Mouse (Mus musculus): Measurements from ENCODE around the gene Myo3a. TPM values are rescaled to one million over a fixed set of nuclear protein-coding genes. Genes with fewer than 3 reads are reported as not detected.

Gene Myo3a
- total RNA-seq, 2 experiments from 2014 or later, result not detected

GRCm38 (mm10) chr2:22620534-22620933 is 393.2 kb downstream of the Myo3a start:
- no peak for ATAC-seq (ENCODE audit: poor library complexity, severe bottlenecking)

DNA sequence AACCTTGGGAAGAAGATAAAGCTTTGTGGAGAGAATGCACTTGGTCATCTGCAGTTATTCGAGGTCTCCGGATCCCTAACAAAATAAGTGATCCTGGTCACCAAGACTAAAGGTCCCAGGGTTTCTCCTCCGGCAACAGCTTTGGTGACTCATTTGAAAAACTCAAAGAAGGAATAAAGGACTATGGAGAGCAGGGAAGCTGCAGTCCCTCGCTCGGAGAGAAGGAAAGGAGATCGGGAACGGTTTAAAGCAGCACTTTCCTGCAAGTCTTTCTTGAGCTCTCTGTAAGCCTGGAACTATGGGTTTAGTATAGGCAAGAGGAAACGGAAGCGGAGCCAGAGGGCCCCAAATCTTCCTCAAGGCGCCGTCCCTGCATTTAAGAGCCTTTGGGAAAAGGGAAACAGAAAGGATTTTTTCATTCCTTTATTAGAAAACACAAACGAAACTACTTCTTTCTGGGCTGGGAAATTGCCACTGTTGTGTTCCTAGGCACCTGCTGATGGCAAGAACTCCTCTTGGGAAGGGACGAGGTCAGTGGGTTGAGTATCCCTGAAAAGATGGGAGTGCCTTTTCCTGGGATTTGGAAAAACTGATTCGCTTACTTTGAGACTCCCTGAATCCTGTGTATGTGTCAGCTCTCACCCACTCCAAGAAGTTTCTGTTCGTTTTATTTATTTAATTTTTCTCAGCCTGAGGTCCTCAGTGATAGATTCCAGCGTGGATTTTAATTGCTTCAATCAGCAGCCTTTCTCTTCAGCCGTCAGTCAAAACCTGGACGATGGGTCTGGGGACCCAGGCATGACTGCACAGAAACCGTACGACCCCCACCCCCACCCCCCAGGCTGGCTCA is 393.9 kb downstream of the Myo3a start:
- no peak for ATAC-seq (ENCODE audit: poor library complexity, severe bottlenecking)

GRCm38 (mm10) chr2:22621828-22622731 is 394.8 kb downstream of the Myo3a start, which contains the start of gene Gad2:
Gad2 (plus strand) TSS chr2:22622205.
- no peak for ATAC-seq (ENCODE audit: poor library complexity, severe bottlenecking)

- ATAC-seq (ENCODE audit: poor library complexity, severe bottlenecking), result no peak
Observed at GRCm38 (mm10) chr2:22623111-22624070, 396.1 kb downstream of the Myo3a start.

- no peak for ATAC-seq (ENCODE audit: poor library complexity, severe bottlenecking)
Observed at GRCm38 (mm10) chr2:22624188-22624975, 397.1 kb downstream of the Myo3a start.

DNA sequence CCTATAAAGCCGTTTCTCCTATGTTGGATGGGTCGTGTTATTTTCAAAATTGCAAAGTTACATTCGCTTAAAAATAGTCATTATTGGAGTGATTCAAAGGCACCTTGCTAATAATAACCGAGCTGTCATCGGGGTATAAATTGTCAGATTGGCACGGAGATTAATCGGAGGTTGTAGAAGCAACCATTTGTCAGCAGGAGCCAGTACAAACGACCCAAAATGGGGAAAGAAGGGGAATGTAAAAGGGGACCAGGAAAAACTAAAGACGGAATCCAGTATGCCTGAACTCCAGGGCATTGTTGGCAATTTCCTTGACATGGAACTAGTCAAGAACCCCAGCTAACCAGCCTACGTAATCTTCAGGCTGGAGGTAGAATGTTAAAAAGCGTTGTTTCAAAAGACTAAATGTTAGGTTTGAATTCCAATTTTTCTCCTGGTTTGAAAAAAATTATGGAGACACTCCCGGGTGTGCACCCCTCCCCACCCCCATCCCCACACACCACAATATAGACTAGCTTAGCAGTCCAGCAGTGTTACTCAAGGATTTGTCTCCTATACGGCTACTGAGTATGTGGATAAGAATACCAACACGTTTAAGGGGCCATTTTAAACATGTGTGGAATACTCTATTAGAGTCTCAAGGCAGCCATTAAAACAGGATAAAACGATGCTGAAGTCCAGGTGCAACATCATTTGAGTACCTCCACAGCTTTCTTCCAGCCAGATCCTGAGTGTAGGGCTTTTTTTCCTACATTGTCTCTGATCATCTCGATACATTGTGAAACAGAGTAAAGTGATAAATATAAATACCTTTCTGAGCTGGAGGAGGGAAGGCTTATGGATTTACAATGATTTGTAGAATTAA is 398.0 kb downstream of the Myo3a start:
- no peak for ATAC-seq (ENCODE audit: poor library complexity, severe bottlenecking)

GRCm38 (mm10) chr2:22627147-22627666 is 399.9 kb downstream of the Myo3a start:
- no peak for ATAC-seq (ENCODE audit: poor library complexity, severe bottlenecking)

DNA sequence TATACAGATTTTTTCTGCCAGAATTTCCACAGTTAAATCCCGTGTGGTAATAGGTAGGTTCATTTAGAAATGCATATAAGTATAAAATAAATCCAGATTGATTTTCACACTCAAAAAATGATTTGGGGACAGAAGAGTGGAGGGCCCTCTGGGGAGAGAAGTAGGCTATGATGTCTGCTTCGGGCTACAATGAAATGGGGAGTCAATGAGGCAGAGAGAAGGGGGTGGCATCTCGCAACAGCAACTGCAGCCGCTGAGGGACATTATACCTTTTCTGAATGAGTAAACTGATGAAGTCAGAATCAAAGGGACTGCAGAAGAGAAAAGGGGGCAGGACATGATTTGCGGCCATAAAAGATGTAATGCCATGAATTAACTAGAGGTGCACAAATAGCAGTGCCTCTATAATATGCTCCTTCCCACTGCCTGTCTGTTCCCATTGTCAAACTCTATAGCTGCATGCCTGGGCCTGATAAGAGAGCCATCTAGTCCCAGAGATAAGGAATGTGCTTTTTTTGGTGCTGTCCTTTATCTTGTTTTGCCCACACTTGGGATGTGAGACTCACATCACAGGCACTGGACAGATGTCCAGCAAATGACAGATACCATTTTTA is 400.6 kb downstream of the Myo3a start:
- no peak for ATAC-seq (ENCODE audit: poor library complexity, severe bottlenecking)

DNA sequence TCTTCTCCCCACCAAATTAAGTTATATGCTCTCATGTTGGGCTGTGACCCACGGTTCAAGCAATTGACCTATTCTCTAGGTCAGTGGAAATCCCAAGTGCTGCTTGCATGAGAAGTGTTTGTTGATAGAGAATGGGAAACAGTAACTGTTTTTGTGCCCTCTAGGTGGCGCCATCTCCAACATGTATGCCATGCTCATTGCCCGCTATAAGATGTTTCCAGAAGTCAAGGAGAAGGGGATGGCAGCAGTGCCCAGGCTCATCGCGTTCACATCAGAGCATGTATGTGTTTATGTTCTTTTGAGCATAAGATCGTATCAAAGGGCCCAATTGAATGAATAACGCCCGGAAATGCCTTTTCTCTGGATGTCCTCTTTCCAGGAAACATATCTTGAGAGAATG is 407.5 kb downstream of the Myo3a start:
- 0 out of 2 replicates have a peak, but pooled peaks have one; percentile 27 for ATAC-seq (ENCODE audit: poor library complexity, severe bottlenecking)

DNA sequence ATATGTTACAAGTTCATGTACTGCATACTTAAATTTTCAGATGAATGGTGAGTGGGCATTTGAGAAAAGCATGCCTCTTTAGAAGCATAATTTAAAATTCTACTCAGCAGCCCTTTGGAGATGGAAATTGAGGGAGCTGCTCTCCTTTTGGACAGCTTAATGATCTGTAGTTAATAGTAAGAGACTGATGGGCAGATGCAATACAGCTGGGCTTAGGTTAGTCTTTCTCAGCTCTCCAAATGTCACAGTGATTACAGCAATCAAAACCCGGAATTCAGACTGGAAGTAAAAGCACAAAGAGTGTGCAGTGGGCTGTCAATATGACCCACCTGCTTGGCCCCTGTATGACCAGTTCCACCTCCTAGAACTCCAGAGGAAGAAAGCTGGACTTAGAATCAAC is 418.8 kb downstream of the Myo3a start:
- ATAC-seq (ENCODE audit: poor library complexity, severe bottlenecking), result no peak

- ATAC-seq (ENCODE audit: poor library complexity, severe bottlenecking), result no peak
Observed at GRCm38 (mm10) chr2:22648394-22648793, 421.1 kb downstream of the Myo3a start.

DNA sequence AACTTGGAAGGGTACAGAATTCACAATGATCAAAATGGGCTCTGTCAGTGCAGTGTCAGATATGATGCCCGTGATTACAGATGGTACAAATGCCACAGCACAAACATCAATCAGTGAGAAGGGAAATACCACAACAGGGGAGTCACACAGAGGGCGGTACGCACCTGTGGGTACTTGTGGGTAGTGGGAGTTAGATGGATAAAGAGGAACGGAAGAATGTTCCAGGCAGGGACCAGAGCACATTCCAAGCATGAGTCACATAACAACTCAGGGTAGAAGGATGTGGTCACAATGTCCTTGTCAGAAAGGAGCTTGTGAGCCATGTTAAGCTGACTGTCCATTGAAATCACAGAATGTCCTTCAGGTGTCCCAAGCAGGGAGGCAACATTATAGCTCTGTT is 424.5 kb downstream of the Myo3a start:
- ATAC-seq (ENCODE audit: poor library complexity, severe bottlenecking), result no peak

DNA sequence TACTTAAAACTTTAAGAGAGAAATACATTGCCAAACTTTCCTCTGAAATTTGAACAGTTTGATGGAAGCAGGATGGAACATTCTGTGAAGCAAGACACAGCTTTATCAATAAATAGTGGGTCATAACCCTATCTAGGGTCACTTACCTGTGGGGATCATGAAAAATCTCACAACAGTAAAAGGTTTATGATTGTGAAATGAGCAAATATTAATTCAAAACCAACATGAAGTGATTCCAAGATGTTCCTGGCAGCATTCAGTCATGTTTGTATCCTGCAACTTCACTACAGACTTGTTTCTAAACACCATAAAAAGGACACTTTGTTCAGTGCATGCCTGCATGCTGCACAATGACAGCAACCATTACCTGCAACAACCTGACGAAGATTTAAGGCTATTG is 436.4 kb downstream of the Myo3a start:
- ATAC-seq (ENCODE audit: poor library complexity, severe bottlenecking), result no peak

All from megakaryocyte, adult 5-6 weeks (primary cell).